Mouse (Mus musculus) neural tube, embryonic 12.5 days (tissue): ENCODE measurements at regions not wholly inside any gene's neighbourhood (a gene's known extent, or its start where the extent isn't known, plus 50 kb on each side); places are given as distances from the start of the nearest gene placed in this dataset.

ENCODE experiments used
- ATAC-seq: fragments of 200-750 bp; cut with Nextera tagmentation; 2 replicates; pipeline ENCODE4 v1.8.0; 2017; ENCODE audit warnings: low read depth, mild to moderate bottlenecking, moderate TSS enrichment, moderate library complexity; ENCODE audit not compliant: low FRiP score
- H3K27ac ChIP-seq: fragments of 300-500 bp; sonication (generic); 2 replicates; pipeline ENCODE4 v1.5.1; 2016
- H3K27me3 ChIP-seq: fragments of 300-500 bp; sonication (generic); replicated peaks from 2 replicates; pipeline ENCODE4 v1.6.1; 2016; ENCODE audit warnings: mild to moderate bottlenecking
- H3K36me3 ChIP-seq: fragments of 300-500 bp; sonication (generic); 2 replicates; pipeline ENCODE4 v1.6.1; 2016; ENCODE audit warnings: mild to moderate bottlenecking
- H3K4me1 ChIP-seq: fragments of 300-500 bp; sonication (generic); 2 replicates; pipeline ENCODE4 v1.6.1; 2016
- H3K4me2 ChIP-seq: fragments of 300-500 bp; sonication (generic); replicated peaks from 2 replicates; pipeline ENCODE4 v1.6.1; 2016; ENCODE audit warnings: mild to moderate bottlenecking
- H3K4me3 ChIP-seq: fragments of 300-500 bp; sonication (generic); 2 replicates; pipeline ENCODE4 v1.5.1; 2016
- H3K9ac ChIP-seq: fragments of 300-500 bp; sonication (generic); 2 replicates; pipeline ENCODE4 v1.6.1; 2016; ENCODE audit warnings: mild to moderate bottlenecking
- H3K9me3 ChIP-seq: fragments of 300-500 bp; sonication (generic); 2 replicates; pipeline ENCODE4 v1.6.1; 2016; ENCODE audit warnings: mild to moderate bottlenecking
- WGBS: fragments of 180-500 bp; shearing (Covaris S2); methylation state at CpG from one replicate; pipeline ENCODE4 v1.1.7; 2016; 5-methylcytosine and 5-hydroxymethylcytosine counted together

DNA sequence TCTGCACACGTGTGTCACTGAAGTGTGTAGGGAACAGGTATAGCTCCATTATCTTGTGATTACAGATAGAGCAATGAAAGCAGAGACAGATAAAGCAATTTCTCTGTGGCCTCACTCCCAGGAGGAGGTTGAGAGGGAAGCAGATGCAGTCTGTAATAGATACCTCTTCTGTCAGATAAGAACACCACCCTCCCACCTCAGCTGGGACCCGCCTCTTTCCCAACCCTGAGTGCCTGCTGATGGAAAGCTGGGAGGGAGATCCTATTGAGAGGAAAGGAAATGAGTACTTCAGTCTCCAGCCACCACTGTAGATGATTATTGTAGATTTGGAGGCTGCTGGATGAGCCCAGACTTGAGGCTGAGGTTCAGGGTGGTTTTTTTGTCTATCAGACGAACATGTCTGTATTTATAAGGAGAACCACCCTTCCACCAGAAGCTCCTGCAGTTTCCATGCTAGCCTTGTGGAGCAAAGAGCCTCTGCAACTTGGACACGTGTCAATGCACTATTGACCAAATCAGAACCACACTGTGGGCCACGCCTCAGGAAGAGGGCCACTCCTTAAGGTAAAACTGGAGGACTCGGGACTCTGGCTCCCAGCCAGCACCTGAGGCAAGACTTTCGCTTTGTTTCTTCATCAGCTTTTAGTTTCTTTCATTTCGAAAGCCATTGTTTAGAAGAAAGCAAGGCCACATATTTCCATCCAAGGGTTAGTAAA is 55.3 kb upstream of the Plekha5 start:
- no peaks in the 10 kb centered on the region for H3K4me1 ChIP-seq
- no peak overlapping the region for H3K9ac ChIP-seq
- no peak overlapping the region for H3K4me2 ChIP-seq
- no peak overlapping the region for H3K27ac ChIP-seq
- 86% methylated on average over 8 of the region's 8 CpGs for WGBS
- H3K27me3 ChIP-seq: no peaks in the 10 kb centered on the region
- H3K36me3 ChIP-seq: no peaks in the 10 kb centered on the region
- no peaks in the 10 kb centered on the region for H3K9me3 ChIP-seq
- ATAC-seq: no peak
- H3K4me3 ChIP-seq: no peak overlapping the region

GRCm38 (mm10) chr6:140367303-140367702 is 56.6 kb upstream of the Plekha5 start:
- no peaks in the 10 kb centered on the region for H3K4me1 ChIP-seq
- no peak overlapping the region for H3K27ac ChIP-seq
- no peaks in the 10 kb centered on the region for H3K36me3 ChIP-seq
- no peak overlapping the region for H3K4me3 ChIP-seq
- 85% methylated on average over 6 of the region's 6 CpGs for WGBS
- no peak overlapping the region for H3K4me2 ChIP-seq
- H3K9me3 ChIP-seq: no peaks in the 10 kb centered on the region
- no peak for ATAC-seq
- H3K9ac ChIP-seq: no peak overlapping the region
- H3K27me3 ChIP-seq: no peaks in the 10 kb centered on the region

GRCm38 (mm10) chr6:140366791-140367190 is 57.1 kb upstream of the Plekha5 start:
- no peak overlapping the region for H3K27ac ChIP-seq
- no peak overlapping the region for H3K4me3 ChIP-seq
- H3K4me1 ChIP-seq: no peaks in the 10 kb centered on the region
- H3K36me3 ChIP-seq: no peaks in the 10 kb centered on the region
- no peak overlapping the region for H3K4me2 ChIP-seq
- H3K9ac ChIP-seq: no peak overlapping the region
- 42% methylated on average over 3 of the region's 3 CpGs for WGBS
- no peaks in the 10 kb centered on the region for H3K27me3 ChIP-seq
- H3K9me3 ChIP-seq: no peaks in the 10 kb centered on the region
- no peak for ATAC-seq

GRCm38 (mm10) chr6:140360996-140361395 is 62.9 kb upstream of the Plekha5 start:
- 72% methylated on average over 4 of the region's 4 CpGs for WGBS
- no peaks in the 10 kb centered on the region for H3K27me3 ChIP-seq
- no peak overlapping the region for H3K9ac ChIP-seq
- H3K4me2 ChIP-seq: no peak overlapping the region
- no peaks in the 10 kb centered on the region for H3K4me1 ChIP-seq
- no peak for ATAC-seq
- no peaks in the 10 kb centered on the region for H3K9me3 ChIP-seq
- H3K36me3 ChIP-seq: no peaks in the 10 kb centered on the region
- no peak overlapping the region for H3K4me3 ChIP-seq
- H3K27ac ChIP-seq: no peak overlapping the region

DNA sequence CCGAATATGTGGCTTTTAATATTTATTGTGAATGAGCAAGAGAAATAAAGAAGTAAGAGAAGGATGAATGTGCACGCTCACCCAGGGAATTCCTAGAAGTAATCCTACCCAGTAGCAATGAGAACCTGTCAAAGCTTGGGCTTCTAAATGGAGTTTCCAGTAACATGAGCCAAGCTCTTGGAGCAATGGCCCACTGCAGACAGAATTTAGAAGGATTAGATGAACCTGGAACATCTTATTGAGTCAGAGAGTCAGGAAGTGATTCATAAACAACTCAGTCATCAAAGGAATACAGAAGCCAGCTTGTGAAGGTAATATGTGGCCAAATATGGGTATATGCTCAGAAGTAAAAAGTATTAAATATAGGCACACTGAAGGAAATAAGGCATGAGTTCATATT is 66.0 kb upstream of the Plekha5 start:
- no peaks in the 10 kb centered on the region for H3K9me3 ChIP-seq
- H3K4me1 ChIP-seq: no peaks in the 10 kb centered on the region
- WGBS: 88% methylated on average over 2 of the region's 2 CpGs
- H3K27ac ChIP-seq: no peak overlapping the region
- no peaks in the 10 kb centered on the region for H3K36me3 ChIP-seq
- no peak overlapping the region for H3K9ac ChIP-seq
- H3K27me3 ChIP-seq: no peaks in the 10 kb centered on the region
- H3K4me2 ChIP-seq: no peak overlapping the region
- no peak overlapping the region for H3K4me3 ChIP-seq
- ATAC-seq: no peak

- Histone ChIP-seq H3K27me3 (no peaks in the 10 kb centered on the region), H3K4me1 (no peaks in the 10 kb centered on the region), H3K9me3 (no peaks in the 10 kb centered on the region), H3K4me3 (no peak overlapping the region), H3K27ac (no peak overlapping the region), H3K9ac (no peak overlapping the region), H3K4me2 (no peak overlapping the region), H3K36me3 (no peaks in the 10 kb centered on the region)
- ATAC-seq: no peak
- WGBS: 84% methylated on average over 8 of the region's 8 CpGs
Measured at GRCm38 (mm10) chr6:140357300-140357699, 66.6 kb upstream of the Plekha5 start.

- H3K4me2 ChIP-seq: no peak overlapping the region
- WGBS: 86% methylated on average over 6 of the region's 6 CpGs
Measured at GRCm38 (mm10) chr6:140354082-140354481, 69.8 kb upstream of the Plekha5 start.

GRCm38 (mm10) chr6:140353610-140354009 is 70.2 kb upstream of the Plekha5 start:
- no peak for ATAC-seq
- H3K27ac ChIP-seq: no peak overlapping the region
- WGBS: 91% methylated on average over 6 of the region's 6 CpGs
- no peaks in the 10 kb centered on the region for H3K9me3 ChIP-seq
- no peak overlapping the region for H3K4me3 ChIP-seq
- no peaks in the 10 kb centered on the region; the same call in 1 of the 2 replicates for H3K4me1 ChIP-seq
- no peak overlapping the region for H3K4me2 ChIP-seq
- H3K9ac ChIP-seq: no peak overlapping the region
- no peaks in the 10 kb centered on the region for H3K27me3 ChIP-seq
- no peaks in the 10 kb centered on the region for H3K36me3 ChIP-seq

More at GRCm38 (mm10) chr6:140354082-140354481, 69.8 kb upstream of the Plekha5 start:
- Histone ChIP-seq H3K27ac (no peak overlapping the region), H3K36me3 (no peaks in the 10 kb centered on the region), H3K9me3 (no peaks in the 10 kb centered on the region), H3K9ac (no peak overlapping the region), H3K27me3 (no peaks in the 10 kb centered on the region), H3K4me1 (no peaks in the 10 kb centered on the region; the same call in 1 of the 2 replicates), H3K4me3 (no peak overlapping the region)
- no peak for ATAC-seq

DNA sequence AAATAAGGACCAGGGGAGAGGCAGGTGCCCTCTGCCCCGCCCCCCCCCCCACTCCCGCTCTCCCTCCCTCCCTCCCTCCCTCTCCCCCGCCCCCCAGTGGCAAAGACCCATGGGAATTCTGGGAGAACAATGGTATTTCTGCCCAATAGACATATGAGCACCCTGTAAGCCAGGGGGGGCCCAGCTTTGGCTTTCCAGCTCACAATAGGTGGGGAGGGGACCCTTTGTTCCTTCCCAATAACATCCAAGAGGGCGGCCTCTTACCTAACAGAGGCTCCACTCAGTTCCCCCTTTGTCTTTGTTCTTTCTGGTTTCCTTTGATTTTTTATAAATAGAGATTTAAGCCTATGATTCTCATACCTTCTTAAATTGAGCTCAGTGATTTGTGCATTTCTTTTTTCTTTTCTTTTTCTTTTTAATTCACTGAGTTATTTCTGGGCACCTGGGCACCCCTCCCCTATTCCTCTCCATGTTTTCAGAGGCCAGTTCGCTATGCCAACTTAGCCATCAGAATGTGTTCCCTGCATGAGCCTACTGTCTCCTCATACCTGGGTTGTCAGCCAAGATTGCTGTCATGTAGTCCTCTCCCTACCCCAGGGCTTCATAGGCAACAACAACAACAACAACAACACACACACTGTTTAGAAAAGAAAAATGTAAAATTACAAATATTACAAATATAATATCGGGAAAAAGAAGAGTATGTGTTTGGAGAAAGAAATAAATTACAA is 72.3 kb upstream of the Plekha5 start:
- WGBS: 74% methylated on average over 3 of the region's 6 CpGs

DNA sequence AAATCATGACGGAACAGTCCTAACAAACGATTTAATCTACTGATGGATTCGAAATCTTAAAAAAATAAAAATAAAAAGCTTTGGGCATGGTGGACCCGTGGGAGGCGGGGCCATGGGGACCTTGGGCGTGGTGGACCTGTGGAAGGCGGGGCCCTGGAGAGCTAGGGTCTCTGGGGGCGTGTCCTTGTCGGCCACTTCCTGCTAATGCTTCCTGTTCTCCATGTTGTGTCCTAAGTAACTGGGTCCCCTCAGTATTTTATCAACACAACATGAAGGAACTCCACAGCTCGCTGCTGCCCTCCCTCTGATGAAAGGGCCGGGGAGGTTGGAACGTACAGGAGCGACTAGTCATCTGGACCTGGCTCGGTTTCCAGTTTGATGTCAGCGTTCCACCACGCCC is 75.3 kb upstream of the Plekha5 start:
- Histone ChIP-seq H3K4me3 (no peak overlapping the region), H3K36me3 (no peaks in the 10 kb centered on the region), H3K9ac (no peak overlapping the region), H3K27ac (no peak overlapping the region), H3K4me2 (no peak overlapping the region), H3K9me3 (no peaks in the 10 kb centered on the region), H3K4me1 (peaks cover 2% of the 10 kb centered on the region; the same call in 1 of the 2 replicates), H3K27me3 (no peaks in the 10 kb centered on the region)
- ATAC-seq: no peak; the same call in 1 of the 2 replicates
- WGBS: 96% methylated on average over 16 of the region's 16 CpGs

More for the DNA sequence above, 72.3 kb upstream of the Plekha5 start:
- H3K27ac ChIP-seq: no peak overlapping the region
- no peaks in the 10 kb centered on the region for H3K36me3 ChIP-seq
- ATAC-seq: no peak
- no peak overlapping the region for H3K9ac ChIP-seq
- no peak overlapping the region for H3K4me2 ChIP-seq
- no peaks in the 10 kb centered on the region for H3K27me3 ChIP-seq
- no peaks in the 10 kb centered on the region; the same call in 1 of the 2 replicates for H3K4me1 ChIP-seq
- H3K4me3 ChIP-seq: no peak overlapping the region
- H3K9me3 ChIP-seq: no peaks in the 10 kb centered on the region

DNA sequence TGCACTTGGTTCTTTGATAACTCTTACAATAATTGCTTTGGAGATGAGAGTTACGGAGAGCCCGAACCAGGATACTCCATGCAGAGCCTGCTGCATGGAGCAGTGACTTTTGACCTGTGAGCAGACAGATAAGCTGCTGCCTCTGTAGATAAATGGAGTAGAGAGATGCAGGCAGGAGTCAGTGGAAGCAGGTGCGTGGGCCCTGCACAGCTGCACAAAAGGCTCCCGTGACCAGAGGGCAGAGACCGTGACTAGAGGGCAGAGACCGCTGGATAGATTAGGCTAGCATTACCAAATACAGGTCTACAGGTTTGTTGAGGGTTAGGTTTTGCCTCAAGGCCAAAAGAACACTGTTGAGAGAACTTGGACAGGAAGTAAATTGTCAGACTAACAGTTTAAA is 76.9 kb upstream of the Plekha5 start:
- Histone ChIP-seq H3K36me3 (no peaks in the 10 kb centered on the region), H3K27ac (no peak overlapping the region), H3K9ac (no peak overlapping the region), H3K4me2 (no peak overlapping the region), H3K4me3 (no peak overlapping the region), H3K9me3 (no peaks in the 10 kb centered on the region), H3K27me3 (no peaks in the 10 kb centered on the region), H3K4me1 (peaks cover 4% of the 10 kb centered on the region; the same call in 1 of the 2 replicates)
- ATAC-seq: no peak
- 87% methylated on average over 6 of the region's 6 CpGs for WGBS

- Histone ChIP-seq H3K9ac (no peak overlapping the region), H3K4me3 (no peak overlapping the region), H3K4me2 (no peak overlapping the region), H3K36me3 (no peaks in the 10 kb centered on the region), H3K27me3 (no peaks in the 10 kb centered on the region), H3K9me3 (no peaks in the 10 kb centered on the region), H3K4me1 (peaks cover 4% of the 10 kb centered on the region; the same call in 1 of the 2 replicates), H3K27ac (no peak overlapping the region)
- 78% methylated on average over 11 of the region's 11 CpGs for WGBS
- no peak for ATAC-seq
Measured at GRCm38 (mm10) chr6:140343638-140344037, 80.2 kb upstream of the Plekha5 start.
